Mouse (Mus musculus) stomach, embryonic 16.5 days (tissue): Measurements from ENCODE around the gene Frem3. TPM values are rescaled to one million over a fixed set of nuclear protein-coding genes. Genes with fewer than 3 reads are reported as not detected.

ENCODE experiments used
- ATAC-seq: fragments of 200-750 bp; cut with Nextera tagmentation; 2 replicates; pipeline ENCODE4 v1.8.0; 2017; ENCODE audit warnings: moderate number of reproducible peaks, moderate TSS enrichment; ENCODE audit not compliant: insufficient read depth, low FRiP score
- H3K27ac ChIP-seq: fragments of 300-500 bp; sonication (generic); 2 replicates; pipeline ENCODE4 v1.5.1; 2014; ENCODE audit warnings: low read length
- H3K27me3 ChIP-seq: fragments of 300-500 bp; sonication (generic); 2 replicates; pipeline ENCODE4 v1.6.1; 2014; ENCODE audit warnings: low read length, control low read depth, mixed read lengths; ENCODE audit not compliant: control insufficient read depth, insufficient read depth
- H3K36me3 ChIP-seq: fragments of 300-500 bp; sonication (generic); 2 replicates; pipeline ENCODE4 v1.6.1; 2014; ENCODE audit warnings: low read length; ENCODE audit not compliant: control insufficient read depth, insufficient read depth
- H3K4me1 ChIP-seq: fragments of 300-500 bp; sonication (generic); 2 replicates; pipeline ENCODE4 v1.6.1; 2014; ENCODE audit warnings: low read length, control low read depth, mixed read lengths; ENCODE audit not compliant: control insufficient read depth, insufficient read depth
- H3K4me2 ChIP-seq: fragments of 300-500 bp; sonication (generic); 2 replicates; pipeline ENCODE4 v1.6.1; 2014; ENCODE audit warnings: low read depth, low read length, mixed read lengths
- H3K4me3 ChIP-seq: fragments of 300-500 bp; sonication (generic); replicated peaks from 2 replicates; pipeline ENCODE4 v1.5.1; 2014; ENCODE audit warnings: mild to moderate bottlenecking, low read length
- H3K9ac ChIP-seq: fragments of 300-500 bp; sonication (generic); 2 replicates; pipeline ENCODE4 v1.6.1; 2014; ENCODE audit warnings: low read length
- H3K9me3 ChIP-seq: fragments of 300-500 bp; sonication (generic); replicated peaks from 2 replicates; pipeline ENCODE4 v1.6.1; 2016; ENCODE audit warnings: low read length, control low read depth; ENCODE audit not compliant: control insufficient read depth
- WGBS: fragments of 180-500 bp; shearing (Covaris S2); extraction: QIAGEN DNeasy Blood & Tissue Kit; methylation state at CpG from one replicate; pipeline ENCODE4 v1.1.7; 2014; 5-methylcytosine and 5-hydroxymethylcytosine counted together
- polyA plus RNA-seq: library from polyadenylated mRNA; unstranded; fragments of >200 nt; fragmentation: Nextera tagmentation; extraction: Ambion mirVana; gene quantifications from 2 replicates; pipeline ENCODE4 v1.2.1, GENCODE M21; 2015

Gene Frem3
- 0.08 and 0.11 TPM in 2 replicates for polyA plus RNA-seq

- no peak within 1 kb of the TSS; the same call in 1 of the 2 replicates for H3K9ac ChIP-seq
- H3K27ac ChIP-seq = no peak within 1 kb of the TSS
- ATAC-seq = no peak
- 2% methylated on average over 32 of the region's 32 CpGs for WGBS
- peaks cover 20% of the 10 kb centered on the region for H3K27me3 ChIP-seq
- H3K4me2 ChIP-seq = peak within 1 kb of the TSS; percentile 23
- no peaks in the 10 kb centered on the region for H3K9me3 ChIP-seq
- H3K4me1 ChIP-seq = 0 out of 2 replicates have a peak, but pooled peaks cover 4% of the 10 kb centered on the region
- H3K36me3 ChIP-seq = no peaks in the 10 kb centered on the region
- H3K4me3 ChIP-seq = peak within 1 kb of the TSS; percentile 14; the same call in 1 of the 2 replicates
Observed at GRCm38 (mm10) chr8:80610549-80611440, at the start of gene Frem3. Gene Frem3 (plus strand): TSS chr8:80611080.

GRCm38 (mm10) chr8:80564205-80564839, 46.6 kb upstream of the Frem3 start:
- H3K9ac ChIP-seq = no peak overlapping the region
- H3K36me3 ChIP-seq = no peaks in the 10 kb centered on the region
- no peak overlapping the region for H3K4me2 ChIP-seq
- no peaks in the 10 kb centered on the region for H3K27me3 ChIP-seq
- H3K27ac ChIP-seq = no peak overlapping the region
- no peaks in the 10 kb centered on the region for H3K4me1 ChIP-seq
- no peak overlapping the region for H3K4me3 ChIP-seq
- WGBS = 74% methylated on average over 3 of the region's 3 CpGs
- ATAC-seq = no peak
- no peaks in the 10 kb centered on the region for H3K9me3 ChIP-seq

GRCm38 (mm10) chr8:80567471-80567870, 43.4 kb upstream of the Frem3 start:
- no peak for ATAC-seq

GRCm38 (mm10) chr8:80568243-80568995, 42.5 kb upstream of the Frem3 start:
- H3K27ac ChIP-seq = no peak overlapping the region
- no peak overlapping the region for H3K9ac ChIP-seq
- no peak for ATAC-seq
- H3K36me3 ChIP-seq = no peaks in the 10 kb centered on the region
- 61% methylated on average over 6 of the region's 6 CpGs for WGBS
- H3K4me3 ChIP-seq = no peak overlapping the region
- H3K27me3 ChIP-seq = no peaks in the 10 kb centered on the region
- no peaks in the 10 kb centered on the region for H3K4me1 ChIP-seq
- no peaks in the 10 kb centered on the region for H3K9me3 ChIP-seq
- no peak overlapping the region for H3K4me2 ChIP-seq

More at GRCm38 (mm10) chr8:80567471-80567870, 43.4 kb upstream of the Frem3 start:
- Histone ChIP-seq H3K9me3 (no peaks in the 10 kb centered on the region), H3K36me3 (no peaks in the 10 kb centered on the region), H3K9ac (no peak overlapping the region), H3K27me3 (no peaks in the 10 kb centered on the region), H3K4me2 (no peak overlapping the region), H3K4me3 (no peak overlapping the region), H3K4me1 (no peaks in the 10 kb centered on the region), H3K27ac (no peak overlapping the region)
- 75% methylated on average over 1 of the region's 1 CpGs for WGBS

- H3K9ac ChIP-seq = no peak overlapping the region
- WGBS = 71% methylated on average over 1 of the region's 1 CpGs
- H3K27ac ChIP-seq = no peak overlapping the region
- no peak overlapping the region for H3K4me2 ChIP-seq
- no peak overlapping the region for H3K4me3 ChIP-seq
- ATAC-seq = no peak
- H3K4me1 ChIP-seq = no peaks in the 10 kb centered on the region
- no peaks in the 10 kb centered on the region for H3K27me3 ChIP-seq
- H3K36me3 ChIP-seq = no peaks in the 10 kb centered on the region
- no peaks in the 10 kb centered on the region for H3K9me3 ChIP-seq
Observed at GRCm38 (mm10) chr8:80572417-80573061, 38.3 kb upstream of the Frem3 start.

GRCm38 (mm10) chr8:80577126-80577525, 33.8 kb upstream of the Frem3 start:
- no peaks in the 10 kb centered on the region for H3K36me3 ChIP-seq
- no peaks in the 10 kb centered on the region for H3K9me3 ChIP-seq
- no peak for ATAC-seq
- WGBS = 50% methylated on average over 2 of the region's 2 CpGs
- no peak overlapping the region for H3K4me2 ChIP-seq
- no peak overlapping the region for H3K9ac ChIP-seq
- no peaks in the 10 kb centered on the region for H3K27me3 ChIP-seq
- no peak overlapping the region for H3K4me3 ChIP-seq
- no peaks in the 10 kb centered on the region for H3K4me1 ChIP-seq
- no peak overlapping the region for H3K27ac ChIP-seq

- H3K36me3 ChIP-seq = no peaks in the 10 kb centered on the region
- H3K27ac ChIP-seq = no peak overlapping the region
- no peak overlapping the region for H3K4me2 ChIP-seq
- no peak overlapping the region for H3K4me3 ChIP-seq
- no peak for ATAC-seq
- no peak overlapping the region for H3K9ac ChIP-seq
- H3K4me1 ChIP-seq = no peaks in the 10 kb centered on the region
- H3K27me3 ChIP-seq = no peaks in the 10 kb centered on the region
- no peaks in the 10 kb centered on the region for H3K9me3 ChIP-seq
- 85% methylated on average over 1 of the region's 1 CpGs for WGBS
Observed at GRCm38 (mm10) chr8:80579038-80579437, 31.8 kb upstream of the Frem3 start.

GRCm38 (mm10) chr8:80592626-80593025, 18.3 kb upstream of the Frem3 start:
- Histone ChIP-seq H3K9me3 (no peaks in the 10 kb centered on the region), H3K9ac (no peak overlapping the region), H3K4me3 (no peak overlapping the region), H3K4me2 (no peak overlapping the region), H3K27ac (no peak overlapping the region), H3K4me1 (no peaks in the 10 kb centered on the region), H3K36me3 (no peaks in the 10 kb centered on the region), H3K27me3 (no peaks in the 10 kb centered on the region)
- WGBS = 72% methylated on average over 5 of the region's 5 CpGs
- ATAC-seq = no peak
